Mouse (Mus musculus) layer of hippocampus, postnatal 10 days (tissue): ENCODE measurements around the gene Gpd2. TPM values are rescaled to one million over a fixed set of nuclear protein-coding genes. Genes with fewer than 3 reads are reported as not detected.

ENCODE experiments used
- DNase-seq, 2 experiments: peaks; one replicate each; pipeline ENCODE4 v3.0.0; 2021; ENCODE audit warnings: low spot score in 2 of 2
- total RNA-seq, 2 experiments: library from RNA; stranded (reverse); gene quantifications; 2 replicates each; pipeline ENCODE4 v1.2.3; 2021

Gpd2 gene
- total RNA-seq, 2 experiments from 2014 or later: 124 to 139 TPM

DNA sequence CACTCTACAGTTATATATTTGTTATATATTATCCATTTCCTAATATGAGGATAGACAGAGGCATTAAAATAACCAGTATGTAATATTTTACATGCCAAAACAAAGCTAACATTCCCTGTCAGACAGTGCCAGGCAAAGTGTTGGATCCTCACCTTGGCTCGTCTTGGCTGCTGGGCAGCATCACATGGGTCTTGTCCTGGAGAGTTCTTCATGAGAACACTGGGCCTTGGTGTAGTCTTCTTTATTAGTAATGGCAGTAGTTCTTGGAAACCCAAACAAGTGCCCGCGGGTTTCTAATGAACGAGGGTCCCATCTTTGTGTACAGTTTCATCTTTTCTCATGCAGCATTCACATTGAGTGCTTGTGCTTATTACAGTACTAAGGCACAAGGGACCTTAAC, 59.8 kb downstream of the Gpd2 start:
- no peak for DNase-seq

DNA sequence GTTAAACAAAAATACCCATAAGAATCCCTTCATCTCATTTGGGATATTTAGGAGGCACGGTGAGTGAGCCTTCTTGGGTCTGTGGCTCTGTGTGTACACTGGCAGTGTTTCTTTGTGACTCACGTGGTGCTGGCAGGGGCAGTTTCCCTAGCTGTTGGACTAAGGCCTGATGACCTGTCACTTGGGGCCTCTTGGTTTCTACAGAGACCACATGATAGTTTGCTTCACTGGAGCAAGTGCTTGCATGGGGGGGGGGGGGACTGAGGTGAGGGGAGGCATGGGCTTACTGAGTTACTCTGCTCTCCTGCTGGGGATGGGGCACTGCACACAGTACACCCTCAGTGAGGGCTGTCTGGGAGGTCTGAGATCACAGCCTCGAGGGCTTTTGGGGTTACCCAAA, 64.1 kb downstream of the Gpd2 start:
- no peak for DNase-seq

DNA sequence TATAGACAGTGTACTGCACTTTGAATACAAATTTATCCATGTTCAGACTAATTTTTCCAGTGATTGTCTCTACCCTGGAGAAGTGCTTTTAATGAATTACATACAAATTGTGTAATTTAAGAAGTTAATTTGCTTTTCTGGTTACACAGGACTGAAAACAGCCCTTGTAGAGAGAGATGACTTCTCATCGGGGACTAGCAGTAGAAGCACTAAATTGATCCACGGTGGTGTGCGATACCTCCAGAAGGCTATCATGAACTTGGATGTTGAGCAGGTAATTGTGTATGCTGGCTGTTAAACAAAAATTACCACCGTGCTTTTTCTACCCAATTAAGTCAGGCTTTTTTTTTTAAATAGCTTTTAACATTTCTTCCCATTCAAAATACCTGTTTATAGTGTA, 66.8 kb downstream of the Gpd2 start:
- no peak for DNase-seq

DNA sequence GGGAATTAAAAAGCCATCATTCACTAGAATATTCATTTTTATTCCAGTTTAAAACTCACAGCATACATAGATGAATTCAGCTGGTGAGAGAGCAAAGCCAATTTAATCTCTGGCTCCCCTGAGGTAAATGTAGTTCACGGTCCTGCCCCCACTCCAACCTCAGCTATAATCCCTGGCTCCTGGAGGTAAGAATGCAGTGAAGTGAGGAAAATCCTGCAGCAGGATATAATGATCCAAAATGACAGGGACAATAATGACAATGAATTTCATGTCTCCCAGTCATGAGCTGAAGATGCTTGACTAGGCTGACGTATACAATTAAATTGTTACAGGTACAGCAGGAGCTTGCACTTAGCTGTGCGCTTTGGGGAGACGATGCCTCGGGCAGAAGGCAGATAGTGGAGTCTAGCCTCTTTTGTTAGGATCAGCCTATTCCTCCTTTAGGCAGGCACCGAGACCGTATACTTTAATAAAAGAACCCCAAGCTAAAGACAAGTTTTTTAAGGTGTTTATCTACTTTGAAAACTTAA, 74.9 kb downstream of the Gpd2 start:
- no peak for DNase-seq

DNA sequence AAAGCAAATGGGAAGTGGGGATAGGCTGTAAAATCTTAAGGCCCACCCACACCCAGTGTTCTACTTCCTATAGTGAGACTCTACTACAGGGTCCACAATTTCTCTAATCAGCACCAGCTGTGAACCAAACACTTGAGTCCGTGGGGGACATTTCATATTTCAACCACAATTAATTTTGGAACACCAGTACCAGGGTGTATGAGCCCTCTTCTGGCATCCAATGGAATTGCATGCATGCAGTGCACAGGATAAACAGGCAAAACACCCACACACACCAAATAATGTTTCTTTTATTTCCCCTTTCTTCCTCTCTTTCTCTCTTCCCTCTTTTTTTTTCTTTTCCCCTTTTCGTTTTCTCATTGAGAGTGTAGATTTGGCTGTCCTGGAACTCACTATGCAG, 78.6 kb downstream of the Gpd2 start:
- DNase-seq: peak; percentile 27 to 29

DNA sequence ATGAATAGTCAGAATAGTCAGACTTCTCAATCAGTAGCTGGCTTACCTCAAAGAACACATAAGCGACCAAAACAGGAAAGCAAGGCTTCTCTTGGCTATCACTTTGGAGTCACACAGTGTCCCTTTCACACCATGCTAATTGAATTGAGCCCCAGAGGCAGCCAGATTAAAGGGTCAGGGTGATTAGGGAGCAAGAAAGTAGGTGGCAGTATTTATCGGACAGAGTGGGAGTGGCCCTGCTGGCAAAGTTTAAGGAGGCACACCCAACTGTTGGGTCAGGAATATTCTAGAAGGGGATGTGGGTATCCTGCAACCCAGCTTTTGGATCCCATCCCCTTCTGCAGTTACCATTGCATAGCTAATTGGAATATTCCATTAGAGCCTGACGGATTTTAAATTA, 80.9 kb downstream of the Gpd2 start:
- DNase-seq: no peak

DNA sequence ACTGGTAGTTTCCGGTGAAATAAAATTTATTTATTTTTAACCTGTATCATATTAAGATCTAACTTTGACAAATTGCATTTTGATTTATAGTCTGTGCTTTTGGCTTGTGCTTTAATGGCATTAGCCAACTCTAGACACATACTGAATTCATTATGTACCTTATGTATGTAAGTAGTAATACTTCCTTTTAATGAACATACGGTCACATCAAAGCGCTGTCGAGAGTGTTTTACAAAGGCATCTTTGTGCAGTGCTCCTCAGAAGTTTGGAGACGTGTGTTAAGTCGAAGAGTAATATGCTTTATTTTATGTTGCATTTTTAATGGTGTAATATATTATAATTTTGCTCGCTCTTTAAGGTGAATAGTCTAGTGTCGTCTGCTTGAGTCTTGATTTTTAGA, 88.7 kb downstream of the Gpd2 start:
- no peak for DNase-seq

DNA sequence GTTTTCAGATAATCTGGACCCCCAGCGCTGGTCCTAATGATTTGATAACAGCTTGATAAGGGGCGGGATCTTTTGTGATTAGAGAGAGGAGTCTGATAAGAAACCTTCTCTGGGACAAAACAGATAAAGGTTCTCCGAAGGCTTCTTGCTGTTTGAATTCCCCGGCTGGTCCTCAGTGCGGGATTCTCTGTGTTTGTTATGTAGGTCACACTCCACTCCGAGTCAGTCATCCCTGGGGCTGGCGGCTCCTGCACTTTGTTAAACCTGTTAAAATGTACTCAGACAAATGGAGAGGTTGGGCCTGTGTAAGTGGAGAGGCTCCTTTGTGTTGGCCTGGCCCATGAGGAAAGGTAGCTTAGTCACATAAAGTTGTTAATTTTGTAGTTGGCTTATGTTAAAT, 91.9 kb downstream of the Gpd2 start:
- no peak for DNase-seq

DNA sequence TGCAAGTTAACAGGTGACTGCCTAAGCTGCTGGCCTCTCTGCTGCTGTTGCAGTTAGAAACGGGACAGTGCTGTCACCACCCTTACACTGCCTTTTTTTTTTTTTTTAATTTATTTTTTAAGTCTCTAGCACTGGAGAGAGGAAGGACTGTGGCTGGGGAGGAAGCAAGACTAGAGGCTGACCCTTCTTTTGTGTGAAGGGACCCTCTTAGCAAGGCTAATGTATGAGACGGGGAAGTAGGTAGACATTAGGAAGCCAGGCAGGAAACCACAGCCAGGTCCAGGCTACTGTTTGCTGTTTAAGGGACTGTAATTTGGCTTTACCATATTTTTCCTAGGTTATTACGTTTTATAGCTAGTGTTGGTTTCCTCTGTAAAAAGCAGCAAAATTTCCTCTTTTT, 93.4 kb downstream of the Gpd2 start:
- DNase-seq: no peak

DNA sequence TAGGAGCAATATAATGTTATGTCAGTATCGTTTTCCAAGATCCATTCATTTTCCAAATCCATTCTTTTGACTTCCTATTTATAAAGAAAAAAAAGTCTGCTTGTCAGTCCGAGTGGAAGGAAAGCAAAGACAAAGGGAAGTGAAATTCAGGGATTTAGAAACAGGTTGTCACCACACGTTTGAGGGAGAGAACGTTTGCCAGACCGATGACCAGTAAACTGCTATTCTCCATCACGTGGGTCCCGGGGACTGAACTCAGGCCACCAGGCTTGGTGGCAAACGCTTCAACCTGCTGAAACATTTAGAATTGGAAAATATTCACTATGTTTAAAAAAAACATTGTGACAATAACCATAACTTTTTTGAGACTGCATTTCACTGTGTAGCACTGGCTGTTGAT, 93.8 kb downstream of the Gpd2 start:
- DNase-seq: no peak

DNA sequence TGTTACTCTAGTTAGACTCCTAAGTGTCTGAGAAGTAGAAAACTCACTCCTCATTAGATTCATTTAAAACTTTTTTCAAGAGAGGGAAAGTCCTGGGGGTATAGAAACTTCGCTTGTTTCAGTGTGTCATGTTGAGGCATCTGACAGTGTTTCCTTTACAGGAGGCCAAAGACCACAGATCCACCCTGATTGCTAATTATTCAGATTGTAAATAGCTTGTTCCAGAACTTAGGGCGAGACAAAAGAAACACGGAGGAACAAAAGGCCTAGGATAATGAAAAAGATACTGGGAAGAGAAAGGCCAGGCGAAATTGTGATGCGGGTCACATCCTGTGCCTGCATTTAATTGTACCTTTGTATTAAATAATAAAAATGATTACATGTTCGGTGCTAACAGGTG, 96.0 kb downstream of the Gpd2 start:
- no peak for DNase-seq

DNA sequence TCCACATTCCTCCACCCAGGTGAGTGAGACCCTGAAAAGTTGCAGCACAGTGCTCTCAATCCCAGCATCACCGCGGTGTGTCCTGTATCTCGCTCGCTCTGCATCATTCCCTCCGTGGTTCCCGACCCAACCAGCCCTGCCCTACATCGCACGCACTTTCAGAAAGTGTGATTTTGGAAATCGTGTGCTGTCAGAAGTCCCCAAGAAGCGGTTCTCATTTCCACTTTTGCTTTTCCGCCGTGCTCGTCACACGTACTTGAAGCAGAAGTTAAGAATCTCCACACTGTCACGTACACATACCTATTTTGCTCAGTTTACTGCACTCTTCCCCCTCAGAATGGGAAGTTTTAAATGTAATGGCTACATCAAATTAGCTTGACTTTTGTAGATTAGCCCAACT, 98.0 kb downstream of the Gpd2 start:
- no peak for DNase-seq

DNA sequence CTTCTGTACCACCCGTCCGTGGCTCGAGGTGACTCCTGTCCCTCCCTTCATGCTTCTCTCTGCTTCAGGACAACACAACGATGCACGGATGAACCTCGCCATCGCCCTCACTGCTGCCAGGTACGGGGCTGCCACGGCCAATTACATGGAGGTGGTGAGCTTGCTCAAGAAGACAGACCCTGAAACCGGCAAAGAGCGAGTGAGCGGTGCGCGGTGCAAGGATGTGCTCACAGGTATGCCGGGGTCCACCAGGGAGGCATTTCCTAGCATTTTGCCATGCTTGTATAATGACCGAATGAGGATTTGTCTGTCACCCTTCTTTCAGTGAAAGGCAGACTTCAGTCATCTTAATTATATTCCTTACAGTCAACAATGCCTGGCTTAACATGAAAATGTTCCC, 101.3 kb downstream of the Gpd2 start:
- no peak for DNase-seq

DNA sequence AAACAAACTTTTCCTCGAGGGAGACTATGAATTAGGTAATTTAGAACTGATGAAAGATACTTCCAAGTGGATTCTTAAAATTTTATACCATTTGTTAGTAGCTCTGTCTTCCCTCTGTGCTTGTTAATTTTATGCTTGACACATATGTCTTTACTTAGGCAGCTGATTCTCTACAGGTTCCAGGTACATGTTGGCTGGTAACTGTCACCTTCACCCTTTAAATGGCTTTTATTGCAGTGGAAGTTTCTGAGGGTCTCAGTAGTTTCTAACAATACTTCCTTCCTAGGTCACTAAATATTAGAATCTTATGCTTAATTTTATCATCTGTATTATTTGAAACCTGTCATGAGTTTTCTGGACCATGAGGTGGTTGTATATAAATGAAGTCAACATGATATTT, 105.5 kb downstream of the Gpd2 start:
- DNase-seq: no peak

DNA sequence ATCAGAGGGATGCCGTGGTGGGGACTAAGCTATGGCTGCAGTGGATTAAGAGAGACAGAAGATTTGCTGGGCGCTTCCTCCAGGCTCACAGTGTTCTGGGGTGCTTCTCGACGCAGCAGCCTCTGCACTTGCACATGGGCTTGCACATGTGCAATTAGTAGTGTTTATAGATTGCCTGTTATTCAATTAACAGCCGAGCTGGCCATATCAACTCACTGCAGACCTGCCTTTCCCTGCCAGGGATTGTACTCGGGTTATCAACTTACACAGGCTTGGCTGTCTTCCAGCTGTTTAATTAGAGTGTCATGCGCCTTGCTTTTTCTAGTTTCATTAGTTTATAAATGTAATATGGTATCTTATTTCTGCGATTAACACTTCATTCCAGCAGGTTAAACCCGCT, 113.2 kb downstream of the Gpd2 start:
- DNase-seq: no peak

DNA sequence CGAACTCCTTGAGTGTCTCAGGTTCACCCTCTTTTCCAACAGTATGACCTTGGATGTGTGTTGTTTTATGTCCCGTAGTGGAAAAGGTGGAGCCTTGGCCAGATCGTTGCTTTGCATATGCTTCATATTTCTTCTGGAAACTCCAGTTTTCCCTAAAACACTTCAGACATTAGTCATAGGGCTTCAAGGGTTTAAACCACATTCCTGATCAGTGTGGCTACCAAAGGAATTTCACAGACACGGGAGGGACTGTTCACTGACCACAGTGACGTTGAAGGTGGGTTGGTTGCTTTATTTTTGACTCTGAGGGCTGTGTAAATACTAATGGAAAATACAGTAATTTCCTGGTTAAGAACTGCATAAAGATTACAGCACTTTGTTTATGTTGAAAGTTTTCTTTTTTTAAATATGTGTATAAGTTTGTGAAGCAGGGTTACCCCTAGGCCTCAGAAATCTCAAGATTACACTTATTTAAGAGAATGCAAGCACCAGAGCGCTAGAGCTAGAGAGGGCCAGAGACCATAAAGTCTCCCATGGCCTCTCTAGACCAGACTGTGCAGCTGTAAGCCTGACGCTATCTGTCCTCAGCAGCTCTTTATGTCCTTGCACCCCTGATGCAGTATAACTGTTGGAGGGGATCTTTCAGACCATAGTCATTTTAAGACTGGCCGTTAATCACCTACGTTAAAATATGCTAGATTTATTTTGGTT, 116.4 kb downstream of the Gpd2 start:
- no peak for DNase-seq

DNA sequence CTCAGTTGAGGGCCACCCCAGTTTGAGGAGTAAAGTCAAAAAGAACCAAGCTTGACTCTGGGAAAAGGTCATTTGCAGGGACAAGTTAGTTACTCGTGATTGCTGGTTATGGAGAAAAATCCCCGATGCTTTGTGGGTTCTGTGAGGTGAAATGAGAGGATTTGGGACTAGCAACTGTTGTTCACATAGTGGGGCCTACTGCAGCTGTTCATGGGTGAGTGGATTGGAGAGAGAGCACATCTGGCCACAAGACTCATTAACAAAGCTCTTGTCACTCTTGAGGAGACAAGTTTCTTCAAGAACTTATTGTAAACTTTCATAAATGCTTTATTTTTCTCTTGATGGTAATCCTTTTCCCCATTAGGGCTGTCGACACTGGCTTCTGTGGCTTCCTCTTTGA, 117.4 kb downstream of the Gpd2 start:
- DNase-seq: no peak

DNA sequence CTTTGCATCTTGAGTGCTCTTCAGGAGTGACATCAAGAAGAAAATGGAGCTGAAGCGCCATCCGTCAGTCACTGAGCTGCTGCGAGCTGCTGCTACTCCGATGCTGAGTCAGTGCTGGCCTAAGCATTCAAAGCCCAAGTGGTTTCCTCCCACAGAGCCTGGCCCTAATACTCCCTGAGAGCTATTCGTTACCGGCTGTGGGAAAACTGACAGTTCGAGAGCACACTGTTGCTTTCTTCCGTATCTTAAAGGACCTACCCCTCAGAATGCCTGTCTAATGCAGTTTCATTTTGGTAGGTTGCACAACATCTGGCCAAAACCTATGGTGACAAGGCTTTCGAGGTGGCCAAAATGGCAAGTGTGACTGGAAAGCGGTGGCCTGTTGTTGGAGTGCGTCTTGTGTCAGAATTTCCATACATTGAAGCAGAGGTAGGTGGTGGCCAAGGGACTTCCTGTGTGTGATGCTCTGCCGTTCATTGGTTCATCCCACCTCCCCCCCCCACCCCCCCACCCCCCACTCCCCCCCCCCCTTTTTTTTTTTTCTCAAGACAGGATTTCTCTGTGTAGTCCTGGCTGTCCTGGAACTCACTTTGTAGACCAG, 118.9 kb downstream of the Gpd2 start:
- DNase-seq: no peak

DNA sequence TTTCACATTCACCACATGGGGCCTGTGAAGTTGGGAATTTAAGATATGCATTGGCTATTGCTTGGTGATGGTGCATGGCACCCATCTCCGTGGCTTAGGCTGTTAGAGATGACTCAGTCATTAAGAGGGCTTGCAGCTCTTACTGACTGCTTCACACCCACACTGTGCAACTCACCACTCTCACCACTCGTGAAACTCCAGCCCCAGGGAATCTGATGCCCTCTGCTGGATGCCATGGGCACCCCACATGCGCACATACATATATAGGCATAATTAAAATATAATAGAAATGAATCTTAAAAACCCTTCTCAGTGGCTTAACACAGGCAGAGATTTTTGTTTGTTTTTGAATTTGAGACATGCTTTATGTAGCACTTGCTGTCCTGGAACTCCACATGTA, 125.1 kb downstream of the Gpd2 start:
- no peak for DNase-seq

DNA sequence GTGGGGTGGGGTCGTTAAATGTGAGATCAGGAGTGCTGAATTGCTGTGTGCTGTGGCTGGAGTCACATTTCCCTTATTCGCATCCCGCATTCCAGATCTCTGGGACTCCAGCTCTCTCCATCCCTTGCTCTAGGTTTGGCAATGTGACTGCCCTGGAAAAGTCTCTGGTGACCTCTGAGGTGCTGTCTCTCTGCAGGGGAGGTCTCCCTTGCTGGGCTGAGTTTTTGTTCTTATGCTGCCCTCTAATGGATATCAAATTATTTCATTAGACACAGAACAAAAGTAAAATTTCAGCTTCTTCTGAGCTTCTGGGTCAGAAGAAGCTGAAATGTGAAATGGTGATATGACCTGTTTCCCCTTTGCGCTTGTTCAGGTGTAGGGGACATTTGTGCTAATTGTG, 137.2 kb downstream of the Gpd2 start:
- DNase-seq: peak; percentile 37 to 42

DNA sequence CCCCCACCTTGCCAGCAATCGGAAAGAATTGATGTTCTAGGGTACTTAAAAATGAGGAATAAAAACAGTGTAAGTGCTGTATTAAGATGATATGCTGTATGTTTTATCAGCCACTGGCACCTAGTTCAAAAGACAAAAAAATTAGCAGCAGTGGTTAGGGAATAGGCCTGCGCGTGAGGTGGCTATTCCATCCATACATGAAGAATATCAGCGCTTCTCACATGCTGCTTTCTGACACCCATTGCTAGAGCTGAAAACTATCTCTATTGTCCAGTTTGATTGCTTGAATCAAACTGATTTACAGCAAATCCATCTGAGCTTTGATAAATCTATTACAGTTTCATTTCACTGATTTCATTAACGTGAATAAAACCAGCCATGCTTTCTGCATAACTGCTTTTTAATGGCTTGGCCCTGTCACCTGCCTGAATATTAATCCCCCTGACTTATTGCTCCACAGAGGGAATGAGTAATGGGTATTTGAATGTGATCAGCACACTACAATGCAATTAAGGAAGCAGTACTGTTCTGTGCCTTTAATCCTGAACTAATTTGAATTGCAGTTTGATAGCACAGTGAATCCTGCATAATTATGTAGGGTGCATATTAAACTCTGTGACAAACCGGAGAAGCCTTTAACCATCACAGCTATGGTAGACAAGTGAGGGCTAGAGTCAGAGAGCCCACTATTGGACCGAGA, 137.9 kb downstream of the Gpd2 start:
- DNase-seq: no peak

DNA sequence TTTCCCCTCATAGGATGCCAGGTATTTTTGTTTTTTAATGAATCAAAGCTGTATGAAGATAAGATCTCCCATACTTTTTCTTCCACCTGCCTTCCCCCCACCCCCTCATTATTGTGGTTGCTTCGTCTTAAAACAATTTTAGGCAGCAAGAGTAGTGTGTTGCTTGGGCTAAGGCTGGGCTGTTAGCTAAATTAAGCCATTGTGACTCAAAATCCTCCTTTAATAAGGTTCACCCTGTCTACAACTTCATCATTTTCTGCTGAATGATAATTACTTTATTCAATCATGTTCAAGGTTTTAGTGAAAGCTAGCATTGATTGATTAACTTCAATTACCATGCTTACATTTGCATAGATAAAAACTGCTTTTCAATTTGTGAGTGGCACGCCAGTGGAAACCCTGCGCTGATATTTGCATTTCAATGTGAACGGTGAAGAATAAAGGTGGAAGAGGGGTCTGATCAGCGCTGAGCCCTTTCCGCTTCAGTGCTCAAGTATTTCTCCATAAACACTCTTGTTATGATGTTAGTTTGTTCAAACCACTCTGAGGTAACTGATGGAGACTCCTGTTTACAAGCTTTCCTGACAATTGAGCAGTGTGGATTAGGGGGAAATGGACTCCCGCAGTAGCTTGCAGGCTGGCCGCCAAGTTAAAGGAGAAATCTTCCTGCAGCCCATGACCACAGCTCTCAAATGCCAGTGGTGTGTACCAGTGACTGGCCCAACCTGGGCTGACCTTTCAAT, 140.9 kb downstream of the Gpd2 start:
- DNase-seq: no peak
